Mouse (Mus musculus): ENCODE data around the gene Gm4869. TPM values are rescaled to one million over a fixed set of nuclear protein-coding genes. Genes with fewer than 3 reads are reported as not detected.

The Gm4869 gene
- total RNA-seq, 2 experiments from 2014 or later, result not detected

DNA sequence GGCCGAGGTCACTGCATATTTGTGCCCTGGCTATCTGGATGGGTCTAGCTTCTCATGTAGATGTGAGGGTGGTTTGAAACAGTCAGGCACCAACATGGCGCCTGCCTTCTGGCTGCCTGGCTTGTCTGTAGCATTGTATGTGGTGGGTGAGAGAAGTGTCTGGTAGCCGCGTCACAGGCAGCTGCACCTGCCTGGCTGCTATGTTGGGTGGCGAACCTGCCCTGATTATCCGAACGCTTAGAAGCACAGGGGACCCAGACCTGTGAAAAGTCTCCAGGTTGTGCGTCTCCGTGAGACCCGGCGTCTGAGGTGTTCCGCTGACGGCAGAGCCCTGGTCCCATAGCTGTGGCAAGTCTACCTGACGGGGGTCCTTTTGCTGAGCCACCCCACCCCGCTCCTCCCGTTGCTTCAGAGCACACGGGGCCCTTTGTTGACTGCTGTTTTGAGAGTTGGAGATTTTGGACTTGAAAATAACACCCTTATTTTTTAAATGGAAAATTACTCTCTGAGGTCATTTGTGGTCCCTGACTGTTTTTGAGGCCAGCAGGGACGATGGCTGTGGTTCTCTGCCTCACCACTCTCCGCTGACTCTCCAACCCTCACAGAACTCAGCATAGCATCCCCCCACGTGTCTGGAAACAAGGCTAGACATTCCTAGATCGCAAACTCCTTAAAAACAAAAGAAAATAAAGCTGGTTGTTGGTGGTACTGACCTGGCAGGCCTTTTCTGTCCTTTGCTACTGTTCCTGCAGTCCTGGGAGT is 71.9 kb downstream of the Gm4869 start:
- DNase-seq (ENCODE audit: extremely low spot score in 1 of 2, low spot score in 1 of 2), result no peak

DNA sequence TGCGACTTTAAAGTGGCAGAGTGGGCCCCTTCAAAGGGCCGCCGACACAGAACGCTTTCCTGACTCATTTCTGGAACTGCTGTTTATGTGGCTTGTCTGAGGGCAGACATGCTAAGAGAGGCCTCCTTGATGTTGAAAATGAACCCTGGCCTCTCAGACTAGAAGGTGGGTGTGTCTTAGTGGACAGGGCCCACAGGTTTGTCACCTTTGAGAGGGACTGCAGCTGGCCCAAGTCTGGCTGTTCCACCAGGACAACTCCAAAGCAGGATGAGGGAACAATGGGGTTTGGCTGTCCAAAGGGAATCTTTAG is 72.4 kb downstream of the Gm4869 start:
- no peak for DNase-seq (ENCODE audit: extremely low spot score in 1 of 2, low spot score in 1 of 2)

DNA sequence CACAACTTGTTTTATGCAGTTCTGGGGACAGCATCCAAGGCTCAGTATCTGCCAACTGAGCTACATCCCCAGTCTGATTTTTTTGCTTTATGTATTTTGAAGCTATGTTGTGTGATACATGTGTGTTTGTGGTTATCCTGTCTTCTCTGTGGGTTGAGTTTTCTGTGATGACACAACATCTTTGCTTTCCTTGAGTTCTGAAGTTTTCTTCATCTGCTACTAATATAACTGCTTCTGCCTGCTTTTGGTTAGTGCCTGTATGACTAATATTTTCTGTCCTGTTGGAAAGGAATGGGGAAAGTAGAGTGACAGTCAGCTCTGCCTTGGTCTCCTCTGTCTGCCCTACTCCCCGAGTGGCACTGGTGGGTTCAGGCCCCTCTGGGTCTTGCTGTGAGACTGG is 75.8 kb downstream of the Gm4869 start:
- no peak for DNase-seq (ENCODE audit: extremely low spot score in 1 of 2, low spot score in 1 of 2)

DNA sequence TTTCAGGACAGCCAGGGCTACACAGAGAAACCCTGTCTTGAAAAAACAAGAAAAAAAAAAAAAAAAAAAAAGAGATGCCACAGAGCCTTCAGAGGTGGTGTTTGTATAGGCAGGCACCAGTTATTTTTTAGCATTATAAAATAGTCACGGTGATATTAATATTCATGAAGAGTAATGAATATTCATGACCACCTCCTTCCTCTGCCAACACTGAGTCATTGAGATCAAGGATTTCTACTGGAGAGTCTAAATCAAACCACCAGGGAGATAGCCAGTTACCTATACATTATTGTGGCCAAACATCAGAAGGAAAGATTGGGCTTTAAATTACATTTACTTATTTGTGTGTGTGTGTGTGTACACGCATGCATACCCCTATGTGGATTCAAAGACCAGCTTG is 81.3 kb downstream of the Gm4869 start:
- no peak for DNase-seq (ENCODE audit: extremely low spot score in 1 of 2, low spot score in 1 of 2)

DNA sequence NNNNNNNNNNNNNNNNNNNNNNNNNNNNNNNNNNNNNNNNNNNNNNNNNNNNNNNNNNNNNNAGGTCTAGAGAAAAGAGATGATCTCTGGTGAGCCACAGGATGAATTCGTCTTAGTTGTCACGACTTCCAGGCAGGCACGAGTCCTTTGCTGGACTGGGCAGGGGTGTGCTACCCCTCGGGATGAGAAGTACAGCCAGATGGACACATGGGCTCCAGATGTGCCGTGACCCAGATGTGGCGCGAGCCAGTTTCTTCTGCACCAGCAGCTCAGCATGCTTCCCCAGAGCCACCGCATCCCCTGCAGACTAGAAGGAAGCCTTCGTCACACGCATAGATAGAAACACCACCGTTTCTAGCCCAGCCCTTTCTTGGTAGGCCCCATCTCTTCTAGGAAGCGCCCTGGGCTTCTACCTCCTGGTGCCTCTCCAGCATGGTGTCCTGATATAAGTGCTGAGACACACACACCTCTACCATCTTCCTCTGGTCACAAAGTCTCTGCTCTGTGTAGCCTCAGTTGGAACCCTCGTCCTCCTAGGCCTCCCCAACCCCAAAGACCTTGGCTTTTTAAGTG is 92.8 kb downstream of the Gm4869 start:
- DNase-seq (ENCODE audit: extremely low spot score in 1 of 2, low spot score in 1 of 2), result no peak

DNA sequence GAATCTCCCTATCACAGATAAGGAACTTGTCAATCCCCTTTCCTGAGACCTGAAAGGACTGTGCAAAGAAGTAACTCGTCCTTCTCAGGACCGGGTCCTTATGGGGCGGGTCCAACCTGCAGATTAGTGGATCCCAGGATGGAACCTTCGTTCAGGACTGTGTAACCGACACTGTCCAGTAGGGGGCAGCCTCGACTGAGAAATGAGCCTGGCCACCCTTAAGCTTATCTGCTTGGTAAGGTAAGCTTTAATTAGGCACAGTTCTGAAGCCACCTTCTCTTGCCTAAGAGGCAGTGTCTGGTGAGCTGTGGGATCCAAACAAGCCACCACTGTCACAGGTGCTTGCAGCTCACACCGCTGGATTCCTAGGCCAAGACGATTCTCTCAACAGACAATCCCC is 94.7 kb downstream of the Gm4869 start:
- peak; percentile 77 to 95 for DNase-seq (ENCODE audit: extremely low spot score in 1 of 2, low spot score in 1 of 2)

DNA sequence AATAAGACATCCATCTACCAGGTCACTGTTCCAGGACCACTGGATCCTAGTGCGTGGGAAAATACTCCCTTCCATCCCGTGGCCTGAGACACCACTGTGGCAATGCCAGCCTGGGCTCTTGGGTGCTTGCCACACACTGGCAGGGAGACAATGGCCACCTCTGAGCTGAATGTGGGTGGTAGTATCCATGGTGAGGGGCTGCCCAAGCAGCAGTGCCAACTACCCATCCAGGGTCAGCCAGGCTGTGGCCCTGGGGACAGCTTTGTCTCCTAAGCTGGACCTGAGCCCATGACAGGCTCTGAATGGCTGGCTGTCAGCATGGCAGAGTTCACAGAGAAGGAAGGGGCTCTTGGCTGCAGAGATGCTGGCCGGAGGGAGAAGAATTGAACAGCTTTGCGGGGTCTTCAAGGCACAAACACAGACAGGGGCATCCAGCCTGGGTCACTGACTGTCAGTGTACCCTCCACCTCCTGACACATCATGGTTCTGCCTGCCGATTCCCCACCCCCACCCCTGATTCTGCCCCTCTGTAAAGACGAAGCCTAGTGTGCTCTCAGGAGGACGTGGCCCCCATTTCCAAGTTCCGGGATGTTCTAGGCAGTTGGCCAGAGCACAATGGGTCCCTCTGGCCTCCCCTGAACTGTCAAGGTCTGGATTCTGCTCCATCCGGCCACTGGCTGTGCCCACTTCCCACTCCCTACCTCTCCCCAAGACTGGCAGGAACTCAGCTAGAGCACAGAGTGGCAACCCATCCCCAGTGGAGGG is 97.5 kb downstream of the Gm4869 start:
- peak; percentile 48 to 66 for DNase-seq (ENCODE audit: extremely low spot score in 1 of 2, low spot score in 1 of 2)

Small RNA genes within 50 kb of the gene (microRNA-seq; reads per million reads assigned to microRNA genes)
- 0.20 to 0.92 reads per million in 2 experiments for gene Mir7038

Other genes with a start within 250 kb of the Gm4869 start
- 10 to 100 TPM; 17.6 to 18.6 TPM for gene Mad1l1, start 124.1 kb upstream of the Gm4869 start, total RNA-seq (2021)
- 1 to 10 TPM; 3.7 to 6.5 TPM for gene Nudt1, start 124.0 kb upstream of the Gm4869 start, total RNA-seq (2021)
- 1 to 10 TPM; 8.5 to 9.8 TPM for gene Mrm2, start 113.7 kb upstream of the Gm4869 start, total RNA-seq (2021)
- gene Snx8, start 56.4 kb upstream of the Gm4869 start, total RNA-seq (2021), result 10 to 100 TPM; 11.9 to 13.1 TPM
- 10 to 100 TPM; 89.2 to 95.6 TPM for gene Eif3b, start 26.3 kb upstream of the Gm4869 start, total RNA-seq (2021)
- gene Chst12, start 59.9 kb downstream of the Gm4869 start, total RNA-seq (2021), result 10 to 100 TPM; 18.8 to 19.5 TPM
- gene Grifin, start 119.4 kb downstream of the Gm4869 start, total RNA-seq (2021), result not detected
- 10 to 100 TPM; 20.0 to 29.8 TPM for gene Lfng, start 161.7 kb downstream of the Gm4869 start, total RNA-seq (2021)
- gene Ttyh3, start 203.4 kb downstream of the Gm4869 start, total RNA-seq (2021), result 100 to 1,000 TPM; 247 to 262 TPM